Mouse (Mus musculus) stomach, embryonic 15.5 days (tissue): ENCODE measurements at regions not wholly inside any gene's neighbourhood (a gene's known extent, or its start where the extent isn't known, plus 50 kb on each side); places are given as distances from the start of the nearest gene placed in this dataset.

ENCODE experiments used
- ATAC-seq: fragments of 200-750 bp; cut with Nextera tagmentation; 2 replicates; pipeline ENCODE4 v1.8.0; 2017; ENCODE audit warnings: low read depth, moderate number of reproducible peaks, moderate TSS enrichment; ENCODE audit not compliant: insufficient read depth, low FRiP score
- H3K27ac ChIP-seq: fragments of 300-500 bp; sonication (generic); 2 replicates; pipeline ENCODE4 v1.5.1; 2015; ENCODE audit warnings: mild to moderate bottlenecking, inconsistent platforms
- H3K27me3 ChIP-seq: fragments of 300-500 bp; sonication (generic); replicated peaks from 2 replicates; pipeline ENCODE4 v1.6.1; 2015; ENCODE audit warnings: inconsistent platforms
- H3K36me3 ChIP-seq: fragments of 300-500 bp; sonication (generic); 2 replicates; pipeline ENCODE4 v1.6.1; 2015; ENCODE audit warnings: inconsistent platforms
- H3K4me1 ChIP-seq: fragments of 300-500 bp; sonication (generic); 2 replicates; pipeline ENCODE4 v1.6.1; 2015; ENCODE audit warnings: inconsistent platforms
- H3K4me2 ChIP-seq: fragments of 300-500 bp; sonication (generic); 2 replicates; pipeline ENCODE4 v1.6.1; 2015; ENCODE audit warnings: mild to moderate bottlenecking, inconsistent platforms
- H3K4me3 ChIP-seq: fragments of 300-500 bp; sonication (generic); replicated peaks from 2 replicates; pipeline ENCODE4 v1.5.1; 2015; ENCODE audit warnings: inconsistent platforms
- H3K9ac ChIP-seq: fragments of 300-500 bp; sonication (generic); 2 replicates; pipeline ENCODE4 v1.6.1; 2015; ENCODE audit warnings: inconsistent platforms
- H3K9me3 ChIP-seq: fragments of 300-500 bp; sonication (generic); 2 replicates; pipeline ENCODE4 v1.6.1; 2016; ENCODE audit warnings: inconsistent platforms
- WGBS: fragments of 180-500 bp; shearing (Covaris S2); methylation state at CpG from one replicate; pipeline ENCODE4 v1.1.7; 2015; 5-methylcytosine and 5-hydroxymethylcytosine counted together

GRCm38 (mm10) chr7:115252370-115252750 lies 508.9 kb downstream of the Insc start:
- Histone ChIP-seq H3K4me1 (no peaks in the 10 kb centered on the region), H3K9me3 (no peaks in the 10 kb centered on the region), H3K4me3 (no peak overlapping the region), H3K36me3 (no peaks in the 10 kb centered on the region), H3K9ac (no peak overlapping the region), H3K27ac (no peak overlapping the region), H3K4me2 (no peak overlapping the region), H3K27me3 (no peaks in the 10 kb centered on the region)
- no peak for ATAC-seq
- 53% methylated on average over 2 of the region's 2 CpGs for WGBS

GRCm38 (mm10) chr7:115258626-115259025 lies 515.1 kb downstream of the Insc start:
- no peak overlapping the region for H3K4me2 ChIP-seq
- H3K9me3 ChIP-seq, result no peaks in the 10 kb centered on the region
- no peak for ATAC-seq
- H3K9ac ChIP-seq, result no peak overlapping the region
- no peaks in the 10 kb centered on the region for H3K4me1 ChIP-seq
- no peak overlapping the region for H3K27ac ChIP-seq
- H3K36me3 ChIP-seq, result no peaks in the 10 kb centered on the region
- WGBS, result 41% methylated on average over 3 of the region's 3 CpGs
- no peak overlapping the region for H3K4me3 ChIP-seq
- H3K27me3 ChIP-seq, result no peaks in the 10 kb centered on the region

GRCm38 (mm10) chr7:115263082-115263481 lies 519.6 kb downstream of the Insc start:
- H3K9me3 ChIP-seq, result no peaks in the 10 kb centered on the region
- no peak overlapping the region for H3K9ac ChIP-seq
- H3K27ac ChIP-seq, result no peak overlapping the region
- no peak overlapping the region for H3K4me3 ChIP-seq
- no peaks in the 10 kb centered on the region for H3K27me3 ChIP-seq
- no peaks in the 10 kb centered on the region for H3K4me1 ChIP-seq
- ATAC-seq, result no peak
- H3K4me2 ChIP-seq, result no peak overlapping the region
- 78% methylated on average over 2 of the region's 2 CpGs for WGBS
- H3K36me3 ChIP-seq, result no peaks in the 10 kb centered on the region

- 87% methylated on average over 4 of the region's 4 CpGs for WGBS
- no peaks in the 10 kb centered on the region for H3K36me3 ChIP-seq
Observed at GRCm38 (mm10) chr7:115266141-115266540, 522.6 kb downstream of the Insc start.

GRCm38 (mm10) chr7:115270803-115271202 lies 527.3 kb downstream of the Insc start:
- no peaks in the 10 kb centered on the region for H3K9me3 ChIP-seq
- H3K4me1 ChIP-seq, result no peaks in the 10 kb centered on the region
- no peak overlapping the region for H3K4me3 ChIP-seq
- H3K36me3 ChIP-seq, result no peaks in the 10 kb centered on the region
- H3K4me2 ChIP-seq, result no peak overlapping the region
- no peak overlapping the region for H3K27ac ChIP-seq
- 30% methylated on average over 2 of the region's 2 CpGs for WGBS
- no peak overlapping the region for H3K9ac ChIP-seq
- H3K27me3 ChIP-seq, result no peaks in the 10 kb centered on the region
- no peak for ATAC-seq

More at GRCm38 (mm10) chr7:115266141-115266540, 522.6 kb downstream of the Insc start:
- no peaks in the 10 kb centered on the region for H3K9me3 ChIP-seq
- H3K9ac ChIP-seq, result no peak overlapping the region
- no peaks in the 10 kb centered on the region for H3K4me1 ChIP-seq
- H3K4me2 ChIP-seq, result no peak overlapping the region
- ATAC-seq, result no peak
- no peak overlapping the region for H3K27ac ChIP-seq
- no peak overlapping the region for H3K4me3 ChIP-seq
- H3K27me3 ChIP-seq, result no peaks in the 10 kb centered on the region

GRCm38 (mm10) chr7:115274836-115275235 lies 531.3 kb downstream of the Insc start:
- Histone ChIP-seq H3K4me3 (no peak overlapping the region), H3K9ac (no peak overlapping the region), H3K36me3 (no peaks in the 10 kb centered on the region), H3K27ac (no peak overlapping the region), H3K9me3 (no peaks in the 10 kb centered on the region), H3K27me3 (no peaks in the 10 kb centered on the region), H3K4me2 (no peak overlapping the region), H3K4me1 (no peaks in the 10 kb centered on the region)
- no peak for ATAC-seq
- 28% methylated on average over 3 of the region's 3 CpGs for WGBS

- Histone ChIP-seq H3K4me3 (no peak overlapping the region), H3K36me3 (no peaks in the 10 kb centered on the region), H3K9me3 (no peaks in the 10 kb centered on the region), H3K27ac (no peak overlapping the region), H3K4me2 (no peak overlapping the region), H3K4me1 (no peaks in the 10 kb centered on the region), H3K27me3 (no peaks in the 10 kb centered on the region), H3K9ac (no peak overlapping the region)
- ATAC-seq, result no peak
- WGBS, result 63% methylated on average over 7 of the region's 7 CpGs
Observed at GRCm38 (mm10) chr7:115290801-115291417, 547.4 kb downstream of the Insc start.

GRCm38 (mm10) chr7:115294655-115295230 lies 551.2 kb downstream of the Insc start:
- no peak overlapping the region for H3K9ac ChIP-seq
- no peak overlapping the region for H3K27ac ChIP-seq
- H3K27me3 ChIP-seq, result no peaks in the 10 kb centered on the region
- H3K4me3 ChIP-seq, result no peak overlapping the region
- H3K9me3 ChIP-seq, result no peaks in the 10 kb centered on the region
- no peaks in the 10 kb centered on the region for H3K36me3 ChIP-seq
- no peak overlapping the region for H3K4me2 ChIP-seq
- no peaks in the 10 kb centered on the region for H3K4me1 ChIP-seq
- ATAC-seq, result no peak
- 56% methylated on average over 10 of the region's 10 CpGs for WGBS

GRCm38 (mm10) chr7:115300241-115300640 lies 556.7 kb downstream of the Insc start:
- Histone ChIP-seq H3K9me3 (no peaks in the 10 kb centered on the region), H3K27me3 (no peaks in the 10 kb centered on the region), H3K4me2 (no peak overlapping the region), H3K4me1 (no peaks in the 10 kb centered on the region), H3K4me3 (no peak overlapping the region), H3K36me3 (no peaks in the 10 kb centered on the region), H3K9ac (no peak overlapping the region), H3K27ac (no peak overlapping the region)
- ATAC-seq, result no peak
- WGBS, result 68% methylated on average over 8 of the region's 8 CpGs

- ATAC-seq, result no peak
- Histone ChIP-seq H3K27ac (no peak overlapping the region), H3K4me1 (no peaks in the 10 kb centered on the region), H3K9ac (no peak overlapping the region), H3K36me3 (no peaks in the 10 kb centered on the region), H3K4me3 (no peak overlapping the region), H3K4me2 (no peak overlapping the region), H3K9me3 (no peaks in the 10 kb centered on the region), H3K27me3 (no peaks in the 10 kb centered on the region)
- 67% methylated on average over 4 of the region's 4 CpGs for whole genome bisulfite sequencing
Observed at GRCm38 (mm10) chr7:115308377-115308776, 564.9 kb downstream of the Insc start.

GRCm38 (mm10) chr7:115310400-115311225 lies 567.1 kb downstream of the Insc start:
- H3K27ac ChIP-seq, result no peak overlapping the region; the same call in 1 of the 2 replicates
- WGBS, result 55% methylated on average over 5 of the region's 5 CpGs
- no peaks in the 10 kb centered on the region for H3K4me1 ChIP-seq
- no peak overlapping the region for H3K4me2 ChIP-seq
- H3K36me3 ChIP-seq, result no peaks in the 10 kb centered on the region
- no peak overlapping the region for H3K4me3 ChIP-seq
- peak; percentile 47; the same call in 1 of the 2 replicates for ATAC-seq
- no peaks in the 10 kb centered on the region for H3K9me3 ChIP-seq
- no peak overlapping the region for H3K9ac ChIP-seq
- H3K27me3 ChIP-seq, result no peaks in the 10 kb centered on the region

GRCm38 (mm10) chr7:115319504-115319903 lies 576.0 kb downstream of the Insc start:
- no peak for ATAC-seq
- Histone ChIP-seq H3K4me3 (no peak overlapping the region), H3K4me1 (peaks cover 4% of the 10 kb centered on the region; the same call in 1 of the 2 replicates), H3K4me2 (no peak overlapping the region), H3K27ac (no peak overlapping the region), H3K36me3 (no peaks in the 10 kb centered on the region), H3K9me3 (no peaks in the 10 kb centered on the region), H3K27me3 (no peaks in the 10 kb centered on the region), H3K9ac (no peak overlapping the region)
- WGBS, result 70% methylated on average over 4 of the region's 4 CpGs
